Mouse (Mus musculus): Measurements from ENCODE around the gene Stard3. TPM values are rescaled to one million over a fixed set of nuclear protein-coding genes. Genes with fewer than 3 reads are reported as not detected.

Stard3 gene
- total and polyA plus RNA-seq, 3 experiments = 31.7 to 39.6 (median 33.9) TPM

GRCm38 (mm10) chr11:98367171-98367862 is 9.1 kb downstream of the Stard3 start:
- no peaks in the 10 kb centered on the region for H3K9me3 ChIP-seq (replicated peaks; ENCODE audit: low read length)
- H3K9ac ChIP-seq (ENCODE audit: insufficient read depth, low read depth) = no peak overlapping the region
- dilution Hi-C loops (cut with MboI; ENCODE audit: extremely low pct_ligation_motif_present, extremely low pct_unique_long_range_greater_than_20kb, low sequenced_read_pairs) = no loop called here
- TF ChIP-seq POLR2A (IDR thresholded peaks at IDR 0.05; ENCODE audit: low read depth, low read length) (no peak), MAFK (IDR thresholded peaks at IDR 0.05; ENCODE audit: insufficient replicate concordance, low read length) (no peak), MYC (IDR thresholded peaks at IDR 0.05; ENCODE audit: low read depth, low read length) (no peak), SMC3 (IDR thresholded peaks at IDR 0.05; ENCODE audit: low read depth, low read length) (no peak), USF2 (conservative IDR thresholded peaks at IDR 0.05; ENCODE audit: low read depth, low read length) (no peak), ZKSCAN1 (IDR thresholded peaks at IDR 0.05; ENCODE audit: borderline replicate concordance, low read depth, low read length) (no peak), MEF2A (IDR thresholded peaks at IDR 0.05; ENCODE audit: borderline replicate concordance, low read depth, low read length) (no peak), MAZ (IDR thresholded peaks at IDR 0.05; ENCODE audit: low read depth, low read length) (no peak), CHD1 (IDR thresholded peaks at IDR 0.05; ENCODE audit: low read depth, low read length) (no peak), POLR2AphosphoS2 (IDR thresholded peaks at IDR 0.05; ENCODE audit: low read depth, low read length) (no peak), USF1 (IDR thresholded peaks at IDR 0.05; ENCODE audit: low read depth, low read length) (no peak), BHLHE40 (IDR thresholded peaks at IDR 0.05; ENCODE audit: low read depth, low read length) (no peak), CTCF (conservative IDR thresholded peaks at IDR 0.05 in 1 of 2, IDR thresholded peaks at IDR 0.05 in 1 of 2; ENCODE audit: low read depth in 2 of 2, low read length in 2 of 2) (no peak), CHD2 (IDR thresholded peaks at IDR 0.05; ENCODE audit: low read length) (no peak)
- H3K4me2 ChIP-seq (ENCODE audit: insufficient read depth, low read depth, poor library complexity, severe bottlenecking) = no peak overlapping the region
- H3K36me3 ChIP-seq (replicated peaks in 1 of 2; ENCODE audit: control insufficient read depth in 1 of 2, insufficient read depth in 1 of 2, low read length in 1 of 2) = peaks cover 0 to 53% of the 10 kb centered on the region in 2 experiments
- H3K27me3 ChIP-seq (replicated peaks) = no peaks in the 10 kb centered on the region
- H3K79me2 ChIP-seq (replicated peaks; ENCODE audit: control insufficient read depth, extremely low read depth, insufficient read depth, poor library complexity, severe bottlenecking) = no peaks in the 10 kb centered on the region; the same call in 1 of the 2 replicates
- H3K4me1 ChIP-seq (ENCODE audit: control insufficient read depth in 1 of 2, insufficient read depth in 2 of 2) = peaks cover 0 to 7% of the 10 kb centered on the region in 2 experiments; a peak in 2 of 4 replicates
- no peak overlapping the region for H3K4me3 ChIP-seq (replicated peaks in 1 of 3; ENCODE audit: low read depth in 2 of 3, low read length in 2 of 3, poor library complexity in 1 of 3)
- DNase-seq (ENCODE audit: extremely low read depth) = no peak
- H3K27ac ChIP-seq (ENCODE audit: insufficient read depth, low read depth) = no peak overlapping the region
- in situ Hi-C loops (cut with MboI; ENCODE audit: low pct_ligation_motif_present, low pct_unique_long_range_greater_than_20kb, low sequenced_read_pairs) = no loop called here

DNA sequence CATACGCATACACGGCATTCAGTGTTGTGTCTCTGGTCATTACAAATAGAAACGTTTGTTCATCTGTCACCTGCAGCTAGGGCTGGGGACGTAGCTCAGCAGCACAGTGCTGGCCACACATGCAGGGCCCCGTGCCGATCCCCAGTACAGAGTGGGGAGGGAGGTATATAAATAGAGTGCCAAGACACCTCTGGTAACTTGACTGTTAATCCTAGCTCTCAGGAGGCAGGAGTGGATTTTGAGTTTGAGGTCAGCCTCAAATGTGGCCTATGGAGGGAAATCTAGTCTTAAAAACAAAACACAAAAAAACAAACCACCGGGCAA is 9.7 kb downstream of the Stard3 start:
- no peaks in the 10 kb centered on the region for H3K27me3 ChIP-seq (replicated peaks)
- dilution Hi-C loops (cut with MboI; ENCODE audit: extremely low pct_ligation_motif_present, extremely low pct_unique_long_range_greater_than_20kb, low sequenced_read_pairs) = no loop called here
- no peak overlapping the region for H3K4me2 ChIP-seq (ENCODE audit: insufficient read depth, low read depth, poor library complexity, severe bottlenecking)
- no peaks in the 10 kb centered on the region; the same call in 1 of the 2 replicates for H3K79me2 ChIP-seq (replicated peaks; ENCODE audit: control insufficient read depth, extremely low read depth, insufficient read depth, poor library complexity, severe bottlenecking)
- no peak overlapping the region for H3K9ac ChIP-seq (ENCODE audit: insufficient read depth, low read depth)
- TF ChIP-seq MXI1 (IDR thresholded peaks at IDR 0.05; ENCODE audit: low read depth, low read length) (no peak), RCOR1 (conservative IDR thresholded peaks at IDR 0.05; ENCODE audit: low read depth, low read length) (no peak), SMC3 (IDR thresholded peaks at IDR 0.05; ENCODE audit: low read depth, low read length) (no peak), POLR2AphosphoS2 (IDR thresholded peaks at IDR 0.05; ENCODE audit: low read depth, low read length) (no peak), EP300 (IDR thresholded peaks at IDR 0.05; ENCODE audit: low read length) (no peak), JUN (IDR thresholded peaks at IDR 0.05; ENCODE audit: insufficient read depth, low read depth, low read length) (no peak), BHLHE40 (IDR thresholded peaks at IDR 0.05; ENCODE audit: low read depth, low read length) (no peak), MAZ (IDR thresholded peaks at IDR 0.05; ENCODE audit: low read depth, low read length) (no peak), GABPA (IDR thresholded peaks at IDR 0.05; ENCODE audit: insufficient replicate concordance, low read depth, low read length) (no peak), POLR2A (IDR thresholded peaks at IDR 0.05; ENCODE audit: low read depth, low read length) (no peak), PAX5 (IDR thresholded peaks at IDR 0.05; ENCODE audit: low read length) (no peak), CHD1 (IDR thresholded peaks at IDR 0.05; ENCODE audit: low read depth, low read length) (no peak), CHD2 (IDR thresholded peaks at IDR 0.05; ENCODE audit: low read length) (no peak), NELFE (IDR thresholded peaks at IDR 0.05; ENCODE audit: low read depth, low read length) (no peak), TCF12 (IDR thresholded peaks at IDR 0.05; ENCODE audit: low read depth, low read length) (no peak), UBTF (IDR thresholded peaks at IDR 0.05; ENCODE audit: low read depth, low read length) (no peak), USF2 (conservative IDR thresholded peaks at IDR 0.05; ENCODE audit: low read depth, low read length) (no peak), RAD21 (IDR thresholded peaks at IDR 0.05; ENCODE audit: low read depth, low read length) (no peak), KAT2A (IDR thresholded peaks at IDR 0.05; ENCODE audit: insufficient replicate concordance, low read length) (no peak)
- no peaks in the 10 kb centered on the region for H3K9me3 ChIP-seq (replicated peaks; ENCODE audit: low read length)
- no peak for DNase-seq (ENCODE audit: extremely low read depth)
- no peak overlapping the region for H3K4me3 ChIP-seq (replicated peaks in 1 of 3; ENCODE audit: low read depth in 2 of 3, low read length in 2 of 3, poor library complexity in 1 of 3)
- in situ Hi-C loops (cut with MboI; ENCODE audit: low pct_ligation_motif_present, low pct_unique_long_range_greater_than_20kb, low sequenced_read_pairs) = no loop called here
- peaks cover 0 to 7% of the 10 kb centered on the region in 2 experiments; a peak in 2 of 4 replicates for H3K4me1 ChIP-seq (ENCODE audit: control insufficient read depth in 1 of 2, insufficient read depth in 2 of 2)
- peaks cover 3 to 53% of the 10 kb centered on the region in 2 experiments for H3K36me3 ChIP-seq (replicated peaks in 1 of 2; ENCODE audit: control insufficient read depth in 1 of 2, insufficient read depth in 1 of 2, low read length in 1 of 2)
- no peak overlapping the region for H3K27ac ChIP-seq (ENCODE audit: insufficient read depth, low read depth)

All from CH12.LX (cell line).